Mouse (Mus musculus) liver, postnatal 0 days (tissue): ENCODE measurements around the gene Kremen1. TPM values are rescaled to one million over a fixed set of nuclear protein-coding genes. Genes with fewer than 3 reads are reported as not detected.

Experiments used
- ATAC-seq: fragments of 200-750 bp; cut with Nextera tagmentation; 2 replicates; pipeline ENCODE4 v1.8.0; 2017; ENCODE audit warnings: mild to moderate bottlenecking, moderate library complexity
- DNase-seq: peaks from one replicate; pipeline ENCODE4 v3.0.0-alpha.2; 2016
- H3K27ac ChIP-seq: fragments of 300-500 bp; sonication (generic); 2 replicates; pipeline ENCODE4 v1.5.1; 2014; ENCODE audit warnings: antibody characterized with exemption, moderate library complexity, mild to moderate bottlenecking, low read depth
- H3K27me3 ChIP-seq: fragments of 300-500 bp; sonication (generic); 2 replicates; pipeline ENCODE4 v1.6.1; 2014; ENCODE audit warnings: low read length, control low read depth, mixed read lengths; ENCODE audit not compliant: insufficient read depth
- H3K36me3 ChIP-seq: fragments of 300-500 bp; sonication (generic); replicated peaks from 2 replicates; pipeline ENCODE4 v1.6.1; 2014; ENCODE audit warnings: mild to moderate bottlenecking, control low read depth, low read length, moderate library complexity, mixed read lengths; ENCODE audit not compliant: insufficient read depth
- H3K4me1 ChIP-seq: fragments of 300-500 bp; sonication (generic); 2 replicates; pipeline ENCODE4 v1.6.1; 2014; ENCODE audit warnings: antibody characterized with exemption, mild to moderate bottlenecking, control low read depth; ENCODE audit not compliant: insufficient read depth
- H3K4me2 ChIP-seq: fragments of 300-500 bp; sonication (generic); 2 replicates; pipeline ENCODE4 v1.6.1; 2014; ENCODE audit warnings: low read depth, mild to moderate bottlenecking, low read length, moderate library complexity, mixed read lengths
- H3K4me3 ChIP-seq: fragments of 300-500 bp; sonication (generic); 2 replicates; pipeline ENCODE4 v1.5.1; 2014; ENCODE audit warnings: low read depth, low read length
- H3K9ac ChIP-seq: fragments of 300-500 bp; sonication (generic); replicated peaks from 2 replicates; pipeline ENCODE4 v1.6.1; 2014; ENCODE audit warnings: mild to moderate bottlenecking, moderate library complexity
- H3K9me3 ChIP-seq: fragments of 300-500 bp; sonication (generic); 2 replicates; pipeline ENCODE4 v1.6.1; 2016; ENCODE audit warnings: mild to moderate bottlenecking, control low read depth, low read length, mixed read lengths
- CTCF ChIP-seq: sonication (generic); IDR thresholded peaks from 2 replicates; pipeline ENCODE4 v1.5.1; 2016; ENCODE audit warnings: antibody characterized with exemption, low read depth
- EP300 ChIP-seq: IDR thresholded peaks from 2 replicates; pipeline ENCODE4 v1.6.1; 2016; ENCODE audit warnings: antibody characterized with exemption, low read depth, mild to moderate bottlenecking
- WGBS: fragments of 180-500 bp; shearing (Covaris S2); extraction: QIAGEN DNeasy Blood & Tissue Kit; methylation state at CpG from one replicate; pipeline ENCODE4 v1.1.7; 2014; ENCODE audit not compliant: insufficient replicate concordance; 5-methylcytosine and 5-hydroxymethylcytosine counted together
- polyA plus RNA-seq: library from polyadenylated mRNA; unstranded; fragments of >200 nt; fragmentation: Nextera tagmentation; extraction: Ambion mirVana; gene quantifications from 2 replicates; pipeline ENCODE4 v1.2.1, GENCODE M21; 2015

Kremen1 gene
- polyA plus RNA-seq, 1 experiment from 2014 or later = 2.2 TPM

DNA sequence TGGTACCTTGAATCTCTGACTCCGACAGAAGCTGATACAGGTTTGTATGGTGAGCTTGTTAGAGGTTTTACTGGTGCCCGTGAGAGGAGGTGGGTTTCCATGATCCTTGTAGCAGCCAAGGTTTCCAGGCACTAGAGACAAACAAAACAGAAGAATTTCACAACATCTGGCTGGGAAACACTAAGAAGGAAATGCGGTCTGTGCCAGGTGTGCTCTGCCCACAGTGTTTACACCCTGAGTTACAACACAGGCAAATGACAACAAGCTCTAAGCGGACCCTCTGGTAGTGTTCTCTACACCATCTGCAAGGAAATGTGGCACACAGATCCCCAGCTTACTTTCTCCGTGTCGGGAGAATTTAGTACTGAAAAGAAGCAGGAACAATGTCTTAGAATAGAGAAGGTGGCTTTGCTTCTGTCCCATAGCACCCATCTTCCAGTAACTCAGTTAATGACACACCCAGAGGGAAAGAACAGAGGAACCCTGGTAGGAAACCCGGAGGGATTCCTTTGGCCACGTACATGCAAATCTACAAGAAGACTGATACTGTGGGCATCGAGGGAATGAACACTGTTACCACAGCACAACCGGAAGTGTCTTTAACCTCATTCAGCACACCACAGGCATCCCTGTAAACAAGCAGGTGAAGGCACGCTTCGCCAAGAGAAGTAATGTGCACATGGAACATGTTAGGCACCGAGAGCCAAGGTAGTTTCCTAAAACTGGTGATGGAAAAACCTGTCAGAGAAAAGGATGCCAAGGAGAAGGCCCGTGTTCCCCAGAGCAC, 45.8 kb downstream of the Kremen1 start:
- 53% methylated on average over 14 of the region's 14 CpGs for WGBS
- Histone ChIP-seq H3K27me3 (no peaks in the 10 kb centered on the region), H3K9ac (no peak overlapping the region), H3K4me2 (no peak overlapping the region), H3K9me3 (no peaks in the 10 kb centered on the region), H3K27ac (no peak overlapping the region), H3K36me3 (no peaks in the 10 kb centered on the region), H3K4me3 (no peak overlapping the region), H3K4me1 (peaks cover 7% of the 10 kb centered on the region)
- ATAC-seq (peak; percentile 49; the same call in 1 of the 2 replicates), DNase-seq (no peak)
- TF ChIP-seq CTCF (no peak), EP300 (no peak)

DNA sequence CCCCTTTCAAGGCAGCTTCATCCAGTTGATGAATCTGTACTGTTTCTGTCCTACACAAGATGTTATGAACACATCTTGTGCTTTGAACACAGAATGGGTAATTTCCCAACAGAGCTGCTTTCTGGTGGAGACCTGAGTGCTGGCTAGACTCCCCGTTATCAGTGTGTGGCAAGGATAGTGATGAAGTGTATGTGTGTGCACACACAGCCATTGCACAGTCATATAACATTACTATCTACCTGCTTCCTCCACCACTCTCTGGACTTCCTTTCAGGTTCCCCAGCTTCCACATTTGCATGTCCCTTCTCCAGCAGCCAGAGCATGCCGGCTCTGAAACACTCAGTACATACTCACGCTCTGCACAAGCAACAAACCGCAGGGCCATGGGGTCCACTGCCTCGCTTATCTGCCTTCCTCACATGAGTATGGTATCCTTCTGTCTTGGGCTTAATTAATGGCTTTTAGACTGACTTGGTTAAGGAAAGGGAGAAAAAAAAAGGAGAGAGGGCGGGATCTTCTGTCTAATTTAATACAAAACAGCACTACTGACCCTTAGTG, 46.8 kb downstream of the Kremen1 start:
- 40% methylated on average over 6 of the region's 6 CpGs for WGBS
- H3K27ac ChIP-seq = no peak overlapping the region
- H3K4me1 ChIP-seq = peaks cover 7% of the 10 kb centered on the region
- H3K36me3 ChIP-seq = no peaks in the 10 kb centered on the region; the same call in 1 of the 2 replicates
- DNase-seq = no peak
- H3K4me2 ChIP-seq = no peak overlapping the region
- no peak for ATAC-seq
- TF ChIP-seq EP300 (no peak), CTCF (no peak)
- H3K9ac ChIP-seq = no peak overlapping the region
- H3K9me3 ChIP-seq = no peaks in the 10 kb centered on the region
- H3K4me3 ChIP-seq = no peak overlapping the region
- no peaks in the 10 kb centered on the region for H3K27me3 ChIP-seq

DNA sequence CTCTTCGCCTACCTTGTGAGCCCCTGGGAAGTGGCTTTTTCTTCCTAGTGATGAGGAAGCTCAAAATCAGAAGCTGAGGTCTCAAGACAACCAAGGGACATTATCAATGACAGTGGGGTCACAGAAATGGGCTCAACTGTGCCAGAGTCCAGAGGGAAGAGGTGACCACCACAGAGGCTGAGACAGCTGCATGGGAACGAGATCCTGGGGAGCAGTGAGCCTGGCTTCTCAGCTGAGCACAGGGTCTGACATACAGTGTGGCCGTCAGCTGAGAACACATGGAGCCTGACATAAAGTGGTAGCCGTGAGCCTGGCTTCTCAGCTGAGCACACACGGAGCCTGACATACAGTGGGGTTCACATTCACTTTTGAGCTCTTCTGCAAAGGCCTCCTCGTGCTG, 58.3 kb downstream of the Kremen1 start:
- Histone ChIP-seq H3K27me3 (no peaks in the 10 kb centered on the region), H3K9ac (no peak overlapping the region), H3K9me3 (no peaks in the 10 kb centered on the region), H3K36me3 (peaks cover 6% of the 10 kb centered on the region; the same call in 1 of the 2 replicates), H3K4me1 (no peaks in the 10 kb centered on the region), H3K4me3 (no peak overlapping the region), H3K27ac (no peak overlapping the region), H3K4me2 (no peak overlapping the region)
- DNase-seq (no peak), ATAC-seq (no peak)
- 82% methylated on average over 6 of the region's 6 CpGs for WGBS
- TF ChIP-seq EP300 (no peak), CTCF (no peak)

DNA sequence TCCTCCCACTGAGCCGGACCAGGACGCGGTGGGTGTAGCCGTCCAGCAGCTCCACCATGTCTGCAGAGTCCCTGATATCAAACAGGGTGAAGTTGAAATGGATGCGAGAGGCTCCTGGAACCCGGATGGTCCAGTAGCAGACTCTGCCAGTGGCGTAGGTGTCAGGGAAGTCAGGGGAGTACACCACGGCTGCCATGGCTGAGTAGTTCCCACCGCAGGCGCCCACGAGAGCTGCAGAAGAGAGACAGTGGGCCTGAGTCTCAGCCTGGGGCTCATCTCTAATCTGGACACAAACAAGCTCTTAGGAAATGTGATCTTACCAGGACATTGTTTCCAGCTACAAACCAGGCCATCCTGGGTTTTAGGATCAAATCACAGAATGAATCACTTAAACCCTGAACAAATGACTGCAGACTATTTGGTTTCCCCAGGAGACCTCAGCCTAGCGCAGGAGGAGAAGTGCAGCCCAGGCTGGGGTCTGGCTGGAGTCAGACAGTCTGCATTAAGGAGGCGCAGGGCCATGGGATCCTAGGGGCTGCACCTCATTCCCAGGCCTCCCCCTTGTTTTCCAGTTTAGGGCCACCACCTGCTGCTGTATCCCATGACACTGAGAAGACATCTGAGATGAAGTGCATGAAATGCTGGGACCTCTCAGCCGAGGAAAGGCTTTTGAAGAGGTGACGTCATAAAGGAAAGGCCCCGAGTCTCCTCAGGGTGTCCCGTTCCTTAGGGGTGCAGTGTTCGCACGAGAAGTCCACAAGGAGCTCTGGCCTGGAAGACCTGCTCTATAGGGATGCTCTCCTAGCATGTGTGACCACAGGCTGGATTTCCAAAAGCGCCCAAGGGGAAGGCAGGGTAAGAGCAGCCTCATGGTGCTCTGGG, 59.3 kb downstream of the Kremen1 start:
- TF ChIP-seq CTCF (no peak), EP300 (no peak)
- Histone ChIP-seq H3K4me3 (no peak overlapping the region), H3K9me3 (no peaks in the 10 kb centered on the region), H3K27ac (no peak overlapping the region), H3K36me3 (peaks cover 5% of the 10 kb centered on the region; the same call in 1 of the 2 replicates), H3K4me1 (no peaks in the 10 kb centered on the region), H3K4me2 (no peak overlapping the region), H3K9ac (no peak overlapping the region), H3K27me3 (no peaks in the 10 kb centered on the region)
- ATAC-seq = no peak
- no peak for DNase-seq
- 83% methylated on average over 20 of the region's 20 CpGs for WGBS

DNA sequence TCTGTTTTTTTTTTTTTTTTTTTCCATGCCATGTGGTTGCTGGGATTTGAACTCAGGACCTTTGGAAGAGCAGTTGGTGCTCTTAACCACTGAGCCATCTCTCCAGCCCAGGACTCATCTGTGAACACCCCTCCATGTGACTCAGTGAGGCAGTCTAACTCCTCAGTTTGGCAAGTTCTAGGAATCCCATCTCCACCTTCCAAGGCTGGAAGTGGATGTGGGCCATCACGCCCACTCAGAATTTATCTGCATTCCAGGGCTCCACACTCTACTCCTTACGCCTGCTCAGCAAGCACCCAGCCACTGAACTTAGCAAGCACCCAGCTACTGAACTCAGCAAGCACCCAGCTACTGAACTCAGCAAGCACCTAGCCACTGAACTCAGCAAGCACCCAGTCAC, 61.5 kb downstream of the Kremen1 start:
- H3K36me3 ChIP-seq = peaks cover 5% of the 10 kb centered on the region; the same call in 1 of the 2 replicates
- no peak for ATAC-seq
- H3K4me1 ChIP-seq = 0 out of 2 replicates have a peak, but pooled peaks cover 2% of the 10 kb centered on the region
- no peak overlapping the region for H3K9ac ChIP-seq
- WGBS = 80% methylated on average over 2 of the region's 2 CpGs
- no peak overlapping the region for H3K4me2 ChIP-seq
- no peak overlapping the region for H3K4me3 ChIP-seq
- no peak overlapping the region for H3K27ac ChIP-seq
- no peak for TF ChIP-seq CTCF
- TF ChIP-seq EP300 = no peak
- DNase-seq = no peak
- H3K27me3 ChIP-seq = no peaks in the 10 kb centered on the region
- no peaks in the 10 kb centered on the region for H3K9me3 ChIP-seq

DNA sequence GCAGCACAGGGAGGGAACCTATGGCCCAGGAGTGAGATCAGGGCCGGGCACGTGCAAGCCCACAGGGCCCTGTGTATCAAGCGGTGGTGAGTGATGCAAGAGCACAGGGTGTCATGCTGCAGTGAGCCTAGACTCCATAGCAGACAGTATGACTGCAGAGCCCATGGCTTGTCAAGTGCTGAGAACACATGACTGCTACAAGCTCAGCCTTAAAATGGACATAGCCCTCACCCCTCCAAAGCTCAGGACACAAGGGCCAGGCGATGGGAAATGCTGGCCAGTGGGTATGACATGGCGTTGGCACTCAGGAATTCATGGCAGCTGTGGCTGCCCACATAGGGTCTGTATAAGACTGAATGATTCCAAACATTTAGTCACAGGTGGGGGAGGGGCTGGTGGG, 64.3 kb downstream of the Kremen1 start:
- DNase-seq (no peak), ATAC-seq (peak; percentile 86)
- 71% methylated on average over 5 of the region's 5 CpGs for WGBS
- H3K27ac ChIP-seq = no peak overlapping the region
- TF ChIP-seq EP300 = no peak
- no peaks in the 10 kb centered on the region for H3K9me3 ChIP-seq
- no peak overlapping the region for H3K9ac ChIP-seq
- peaks cover 5% of the 10 kb centered on the region; the same call in 1 of the 2 replicates for H3K36me3 ChIP-seq
- no peak overlapping the region for H3K4me3 ChIP-seq
- peaks cover 7% of the 10 kb centered on the region; the same call in 1 of the 2 replicates for H3K4me1 ChIP-seq
- H3K4me2 ChIP-seq = no peak overlapping the region
- no peaks in the 10 kb centered on the region for H3K27me3 ChIP-seq
